Mouse (Mus musculus) CH12.LX (cell line): ENCODE measurements around the gene Clcf1. TPM values are rescaled to one million over a fixed set of nuclear protein-coding genes. Genes with fewer than 3 reads are reported as not detected.
A peak's percentile ranks its signal among the peaks of the same experiment; 100 is the strongest.

Experiments
- DNase-seq: peaks from one replicate; pipeline ENCODE4 v3.0.0-alpha.2; 2013; ENCODE audit errors: extremely low read depth
- H3K27ac ChIP-seq: 2 replicates; pipeline ENCODE4 v1.5.1; 2012; ENCODE audit warnings: low read depth, mild to moderate bottlenecking, control low read depth, moderate library complexity; ENCODE audit not compliant: insufficient read depth
- H3K27me3 ChIP-seq: replicated peaks from 2 replicates; pipeline ENCODE3; 2012; ENCODE audit warnings: inconsistent platforms
- H3K36me3 ChIP-seq, 2 experiments: replicated peaks in 1 of 2; 2 replicates each; pipeline versions ENCODE3 to v1.6.1; 2012; ENCODE audit warnings: inconsistent platforms in 1 of 2, low read length in 1 of 2, mild to moderate bottlenecking in 1 of 2, mixed read lengths in 1 of 2, moderate library complexity in 1 of 2; ENCODE audit not compliant: control insufficient read depth in 1 of 2, insufficient read depth in 1 of 2
- H3K4me1 ChIP-seq, 2 experiments: 2 replicates each; pipeline ENCODE4 v1.6.1; 2012; ENCODE audit warnings: inconsistent platforms in 1 of 2, moderate library complexity in 1 of 2; ENCODE audit not compliant: insufficient read depth in 2 of 2, control insufficient read depth in 1 of 2
- H3K4me2 ChIP-seq: 2 replicates; pipeline ENCODE4 v1.6.1; 2012; ENCODE audit warnings: low read depth, mild to moderate bottlenecking, control low read depth; ENCODE audit not compliant: poor library complexity, insufficient read depth, severe bottlenecking
- H3K4me3 ChIP-seq, 3 experiments: fragments of 150-350 bp in 1 of 3; sonication (generic) in 1 of 3; replicated peaks in 1 of 3; 2 replicates each; pipeline versions ENCODE3 to v1.5.1; 2011 to 2012; ENCODE audit warnings: low read depth in 2 of 3, low read length in 2 of 3, mild to moderate bottlenecking in 2 of 3, moderate library complexity in 2 of 3, control low read depth in 1 of 3, improper control_type of control experiment in 1 of 3, inconsistent platforms in 1 of 3, mixed read lengths in 1 of 3; ENCODE audit not compliant: poor library complexity in 1 of 3
- H3K79me2 ChIP-seq: replicated peaks from 2 replicates; pipeline ENCODE4 v1.6.1; 2012; ENCODE audit warnings: mild to moderate bottlenecking, moderate library complexity; ENCODE audit not compliant: control insufficient read depth, poor library complexity, insufficient read depth, severe bottlenecking; ENCODE audit errors: extremely low read depth
- H3K9ac ChIP-seq: 2 replicates; pipeline ENCODE4 v1.6.1; 2012; ENCODE audit warnings: low read depth, mild to moderate bottlenecking, control low read depth, moderate library complexity; ENCODE audit not compliant: insufficient read depth
- H3K9me3 ChIP-seq: replicated peaks from 2 replicates; pipeline ENCODE3; 2012; ENCODE audit warnings: low read length, inconsistent platforms, mixed read lengths
- CHD1 ChIP-seq: IDR thresholded peaks from 2 replicates; pipeline ENCODE4 v1.6.1; 2012; ENCODE audit warnings: low read depth, low read length, improper control_type of control experiment, inconsistent platforms
- CTCF ChIP-seq, 2 experiments: IDR thresholded peaks in 1 of 2; conservative IDR thresholded peaks in 1 of 2; 2 replicates each; pipeline ENCODE4 v1.5.1; 2011 to 2012; ENCODE audit warnings: low read depth in 2 of 2, low read length in 2 of 2, improper control_type of control experiment in 1 of 2, inconsistent platforms in 1 of 2, mild to moderate bottlenecking in 1 of 2, moderate library complexity in 1 of 2
- E2F4 ChIP-seq: IDR thresholded peaks from 2 replicates; pipeline ENCODE4 v1.6.1; 2011; ENCODE audit warnings: low read depth, low read length, improper control_type of control experiment; ENCODE audit not compliant: insufficient replicate concordance
- EP300 ChIP-seq: IDR thresholded peaks from 2 replicates; pipeline ENCODE4 v1.6.1; 2011; ENCODE audit warnings: low read length, improper control_type of control experiment
- GABPA ChIP-seq: IDR thresholded peaks from 2 replicates; pipeline ENCODE4 v1.6.1; 2012; ENCODE audit warnings: low read depth, low read length, improper control_type of control experiment, inconsistent platforms; ENCODE audit not compliant: insufficient replicate concordance
- HCFC1 ChIP-seq: IDR thresholded peaks from 2 replicates; pipeline ENCODE4 v1.6.1; 2012; ENCODE audit warnings: low read depth, mild to moderate bottlenecking, inconsistent platforms, low read length, improper control_type of control experiment
- IRF4 ChIP-seq: IDR thresholded peaks from 2 replicates; pipeline ENCODE4 v1.6.1; 2014; ENCODE audit warnings: low read depth, mild to moderate bottlenecking, inconsistent platforms, low read length, improper control_type of control experiment
- JUN ChIP-seq: IDR thresholded peaks from 2 replicates; pipeline ENCODE4 v1.6.1; 2011; ENCODE audit warnings: low read depth, mild to moderate bottlenecking, low read length, improper control_type of control experiment, moderate library complexity; ENCODE audit not compliant: insufficient read depth
- JUND ChIP-seq: conservative IDR thresholded peaks from 2 replicates; pipeline ENCODE4 v1.6.1; 2011; ENCODE audit warnings: low read depth, low read length, improper control_type of control experiment
- MAFK ChIP-seq: IDR thresholded peaks from 2 replicates; pipeline ENCODE4 v1.6.1; 2011; ENCODE audit warnings: low read length, improper control_type of control experiment; ENCODE audit not compliant: insufficient replicate concordance
- MAX ChIP-seq: IDR thresholded peaks from 2 replicates; pipeline ENCODE4 v1.6.1; 2011; ENCODE audit warnings: low read length, improper control_type of control experiment
- MAZ ChIP-seq: IDR thresholded peaks from 2 replicates; pipeline ENCODE4 v1.6.1; 2012; ENCODE audit warnings: low read depth, mild to moderate bottlenecking, inconsistent platforms, low read length, improper control_type of control experiment, moderate library complexity
- MEF2A ChIP-seq: IDR thresholded peaks from 2 replicates; pipeline ENCODE4 v1.6.1; 2014; ENCODE audit warnings: low read depth, mild to moderate bottlenecking, inconsistent platforms, low read length, improper control_type of control experiment, borderline replicate concordance
- MYC ChIP-seq: IDR thresholded peaks from 2 replicates; pipeline ENCODE4 v1.6.1; 2011; ENCODE audit warnings: low read depth, mild to moderate bottlenecking, improper control_type of control experiment, low read length
- NELFE ChIP-seq: IDR thresholded peaks from 2 replicates; pipeline ENCODE4 v1.6.1; 2011; ENCODE audit warnings: low read depth, low read length, improper control_type of control experiment
- NRF1 ChIP-seq: IDR thresholded peaks from 2 replicates; pipeline ENCODE4 v1.6.1; 2014; ENCODE audit warnings: low read depth, mild to moderate bottlenecking, inconsistent platforms, low read length, improper control_type of control experiment, moderate library complexity
- PAX5 ChIP-seq: IDR thresholded peaks from 2 replicates; pipeline ENCODE4 v1.6.1; 2012; ENCODE audit warnings: low read length, inconsistent platforms, mixed read lengths
- POLR2A ChIP-seq: IDR thresholded peaks from 2 replicates; pipeline ENCODE4 v1.6.1; 2011; ENCODE audit warnings: low read depth, mild to moderate bottlenecking, improper control_type of control experiment, low read length
- SMC3 ChIP-seq: IDR thresholded peaks from 2 replicates; pipeline ENCODE4 v1.6.1; 2011; ENCODE audit warnings: low read depth, low read length, improper control_type of control experiment
- TBP ChIP-seq: conservative IDR thresholded peaks from 2 replicates; pipeline ENCODE4 v1.6.1; 2011; ENCODE audit warnings: low read depth, low read length, improper control_type of control experiment
- TCF12 ChIP-seq: IDR thresholded peaks from 2 replicates; pipeline ENCODE4 v1.6.1; 2014; ENCODE audit warnings: low read depth, mild to moderate bottlenecking, inconsistent platforms, low read length, improper control_type of control experiment
- UBTF ChIP-seq: IDR thresholded peaks from 2 replicates; pipeline ENCODE4 v1.6.1; 2012; ENCODE audit warnings: low read depth, mild to moderate bottlenecking, inconsistent platforms, low read length, improper control_type of control experiment, moderate library complexity
- USF1 ChIP-seq: IDR thresholded peaks from 2 replicates; pipeline ENCODE4 v1.6.1; 2014; ENCODE audit warnings: low read depth, mild to moderate bottlenecking, inconsistent platforms, low read length, improper control_type of control experiment
- USF2 ChIP-seq: conservative IDR thresholded peaks from 2 replicates; pipeline ENCODE4 v1.6.1; 2011; ENCODE audit warnings: low read depth, low read length, improper control_type of control experiment
- ZC3H11A ChIP-seq: IDR thresholded peaks from 2 replicates; pipeline ENCODE4 v1.6.1; 2012; ENCODE audit warnings: low read depth, mild to moderate bottlenecking, inconsistent platforms, low read length, improper control_type of control experiment
- ZKSCAN1 ChIP-seq: IDR thresholded peaks from 2 replicates; pipeline ENCODE4 v1.6.1; 2012; ENCODE audit warnings: low read depth, inconsistent platforms, low read length, improper control_type of control experiment, borderline replicate concordance
- ZMIZ1 ChIP-seq: IDR thresholded peaks from 2 replicates; pipeline ENCODE4 v1.6.1; 2012; ENCODE audit warnings: low read depth, mild to moderate bottlenecking, inconsistent platforms, low read length, improper control_type of control experiment
- ZNF384 ChIP-seq: IDR thresholded peaks from 2 replicates; pipeline ENCODE4 v1.6.1; 2012; ENCODE audit warnings: low read depth, low read length, improper control_type of control experiment, inconsistent platforms
- dilution Hi-C: fragments of 300-500 bp; cut with MboI; formaldehyde crosslinking; loops from 2 replicates; pipeline ENCODE4 v1.14.3; 2020; ENCODE audit warnings: low sequenced_read_pairs; ENCODE audit not compliant: extremely low pct_unique_long_range_greater_than_20kb, extremely low pct_ligation_motif_present
- in situ Hi-C: fragments of 300-500 bp; cut with MboI; formaldehyde crosslinking; loops from 3 replicates; pipeline ENCODE4 v1.14.3; 2019; ENCODE audit warnings: low sequenced_read_pairs, low pct_ligation_motif_present, low pct_unique_long_range_greater_than_20kb, mixed read lengths
- polyA plus RNA-seq: library from polyadenylated mRNA; unstranded; fragments of >175 nt; gene quantifications from 2 replicates; pipeline ENCODE4 v1.2.1, GENCODE M21; 2012; ENCODE audit warnings: low read depth; ENCODE audit not compliant: insufficient read length
- total RNA-seq, 2 experiments: library from RNA; depleted of rRNA; stranded (reverse); fragments of 300-350 nt in 1 of 2; fragments of >200 nt in 1 of 2; gene quantifications; 2 replicates each; pipeline ENCODE4 v1.2.3; 2012 to 2014

Gene Clcf1
- total and polyA plus RNA-seq, 3 experiments = 0.09 to 1.0 (median 0.28) TPM

GRCm38 (mm10) chr19:4262756-4263155, 48.7 kb downstream of the Clcf1 start:
- H3K36me3 ChIP-seq = peaks cover 43 to 57% of the 10 kb centered on the region in 2 experiments
- dilution Hi-C loops = no loop called here
- in situ Hi-C loops = no loop called here
- DNase-seq = no peak
- peaks cover 17 to 50% of the 10 kb centered on the region in 2 experiments for H3K4me1 ChIP-seq
- peak overlapping the region; percentile 42 for H3K27ac ChIP-seq
- H3K4me3 ChIP-seq = no peak overlapping the region
- H3K27me3 ChIP-seq = no peaks in the 10 kb centered on the region
- no peak overlapping the region for H3K9ac ChIP-seq
- H3K79me2 ChIP-seq = no peaks in the 10 kb centered on the region
- H3K9me3 ChIP-seq = no peaks in the 10 kb centered on the region
- no peak for TF ChIP-seq USF1
- no peak for TF ChIP-seq HCFC1
- no peak for TF ChIP-seq TCF12
- no peak for TF ChIP-seq JUN
- no peak for TF ChIP-seq MAZ
- no peak for TF ChIP-seq NELFE
- TF ChIP-seq JUND = no peak
- no peak for TF ChIP-seq ZMIZ1
- TF ChIP-seq MEF2A = no peak
- no peak for TF ChIP-seq POLR2A
- TF ChIP-seq SMC3 = no peak
- no peak for TF ChIP-seq IRF4
- no peak for TF ChIP-seq EP300
- TF ChIP-seq TBP = no peak
- no peak for TF ChIP-seq MYC
- TF ChIP-seq PAX5 = no peak
- no peak for TF ChIP-seq NRF1
- no peak for TF ChIP-seq ZKSCAN1
- H3K4me2 ChIP-seq = no peak overlapping the region

- no peaks in the 10 kb centered on the region for H3K9me3 ChIP-seq
- H3K4me2 ChIP-seq = no peak overlapping the region
- peaks cover 50 to 66% of the 10 kb centered on the region in 2 experiments for H3K36me3 ChIP-seq
- H3K4me3 ChIP-seq = no peak overlapping the region
- no peaks in the 10 kb centered on the region for H3K27me3 ChIP-seq
- in situ Hi-C loops (no loop called here), dilution Hi-C loops (no loop called here)
- H3K4me1 ChIP-seq = peaks cover 17 to 47% of the 10 kb centered on the region in 2 experiments
- H3K79me2 ChIP-seq = no peaks in the 10 kb centered on the region
- TF ChIP-seq E2F4 (no peak), CTCF (conservative IDR thresholded peaks at IDR 0.05 in 1 of 2, IDR thresholded peaks at IDR 0.05 in 1 of 2; ENCODE audit: low read depth in 2 of 2, low read length in 2 of 2) (no peak), ZNF384 (no peak), USF2 (no peak), ZC3H11A (no peak), MAZ (no peak), NELFE (no peak), NRF1 (no peak), CHD1 (no peak), EP300 (no peak), MYC (no peak), MAFK (no peak), MAX (no peak), PAX5 (no peak), IRF4 (no peak), JUN (no peak), GABPA (no peak), UBTF (no peak)
- H3K27ac ChIP-seq = no peak overlapping the region
- no peak overlapping the region for H3K9ac ChIP-seq
- no peak for DNase-seq
These were observed 49.7 kb downstream of the Clcf1 start for GRCm38 (mm10) chr19:4263702-4264101.
